Mouse (Mus musculus) hindbrain, embryonic 14.5 days (tissue): Measurements from ENCODE around the gene Tuba4a. TPM values are rescaled to one million over a fixed set of nuclear protein-coding genes. Genes with fewer than 3 reads are reported as not detected.

ENCODE experiments used
- ATAC-seq: fragments of 200-750 bp; cut with Nextera tagmentation; 2 replicates; pipeline ENCODE4 v1.8.0; 2017; ENCODE audit warnings: moderate number of reproducible peaks, mild to moderate bottlenecking, moderate TSS enrichment, moderate library complexity; ENCODE audit not compliant: low FRiP score
- DNase-seq: peaks from one replicate; pipeline ENCODE4 v3.0.0-alpha.2; 2015; ENCODE audit warnings: low spot score
- H3K27ac ChIP-seq: fragments of 300-500 bp; sonication (generic); 2 replicates; pipeline ENCODE4 v1.5.1; 2014; ENCODE audit warnings: mild to moderate bottlenecking, moderate library complexity
- H3K27me3 ChIP-seq: fragments of 300-500 bp; sonication (generic); 2 replicates; pipeline ENCODE4 v1.6.1; 2014; ENCODE audit warnings: mild to moderate bottlenecking, low read length, mixed read lengths; ENCODE audit not compliant: control insufficient read depth, insufficient read depth
- H3K36me3 ChIP-seq: fragments of 300-500 bp; sonication (generic); replicated peaks from 2 replicates; pipeline ENCODE4 v1.6.1; 2014; ENCODE audit not compliant: control insufficient read depth, insufficient read depth
- H3K4me1 ChIP-seq: fragments of 300-500 bp; sonication (generic); replicated peaks from 2 replicates; pipeline ENCODE4 v1.6.1; 2014; ENCODE audit warnings: antibody characterized with exemption, low read length, mixed read lengths; ENCODE audit not compliant: control insufficient read depth, insufficient read depth
- H3K4me2 ChIP-seq: fragments of 300-500 bp; sonication (generic); replicated peaks from 2 replicates; pipeline ENCODE4 v1.6.1; 2014; ENCODE audit warnings: mild to moderate bottlenecking, moderate library complexity
- H3K4me3 ChIP-seq: fragments of 300-500 bp; sonication (generic); replicated peaks from 2 replicates; pipeline ENCODE4 v1.5.1; 2014; ENCODE audit warnings: mild to moderate bottlenecking, low read length
- H3K9ac ChIP-seq: fragments of 300-500 bp; sonication (generic); 2 replicates; pipeline ENCODE4 v1.6.1; 2014
- H3K9me3 ChIP-seq: fragments of 300-500 bp; sonication (generic); 2 replicates; pipeline ENCODE4 v1.6.1; 2016; ENCODE audit warnings: low read length; ENCODE audit not compliant: control insufficient read depth
- WGBS: fragments of 180-500 bp; shearing (Covaris S2); extraction: QIAGEN DNeasy Blood & Tissue Kit; methylation state at CpG from one replicate; pipeline ENCODE4 v1.1.7; 2014; 5-methylcytosine and 5-hydroxymethylcytosine counted together
- polyA plus RNA-seq: library from polyadenylated mRNA; unstranded; fragments of >200 nt; fragmentation: Nextera tagmentation; extraction: Ambion mirVana; gene quantifications from 2 replicates; pipeline ENCODE4 v1.2.1, GENCODE M21; 2014

Gene Tuba4a
- polyA plus RNA-seq, 1 experiment from 2014 or later, result 13.8 TPM

DNA sequence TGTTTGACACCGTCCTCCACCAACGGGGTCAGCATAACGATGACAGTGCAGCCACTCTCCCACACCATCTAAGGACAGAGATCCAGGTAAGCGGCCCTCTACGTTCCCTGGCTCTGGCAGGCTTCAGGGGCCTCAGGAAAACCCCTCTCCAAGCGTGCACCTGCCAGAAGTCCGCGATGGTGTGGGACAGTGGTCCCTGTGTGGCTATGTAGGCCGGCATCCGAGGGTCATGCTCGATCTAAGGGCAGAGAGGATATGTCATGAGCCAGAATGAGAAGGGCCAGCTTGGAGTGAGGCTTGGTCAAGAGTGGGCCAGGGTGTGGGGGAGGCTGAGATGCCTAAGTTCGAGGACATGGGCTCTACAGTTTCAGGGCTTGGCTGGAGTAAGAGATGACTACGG is 32.6 kb upstream of the Tuba4a start:
- H3K9ac ChIP-seq, result no peak overlapping the region
- no peak overlapping the region for H3K27ac ChIP-seq
- H3K27me3 ChIP-seq, result no peaks in the 10 kb centered on the region
- 0 out of 2 replicates have a peak, but pooled peaks cover 6% of the 10 kb centered on the region for H3K4me1 ChIP-seq
- DNase-seq, result no peak
- no peak overlapping the region for H3K4me2 ChIP-seq
- no peaks in the 10 kb centered on the region for H3K36me3 ChIP-seq
- no peak for ATAC-seq
- WGBS, result 73% methylated on average over 13 of the region's 13 CpGs
- no peaks in the 10 kb centered on the region for H3K9me3 ChIP-seq
- no peak overlapping the region for H3K4me3 ChIP-seq

DNA sequence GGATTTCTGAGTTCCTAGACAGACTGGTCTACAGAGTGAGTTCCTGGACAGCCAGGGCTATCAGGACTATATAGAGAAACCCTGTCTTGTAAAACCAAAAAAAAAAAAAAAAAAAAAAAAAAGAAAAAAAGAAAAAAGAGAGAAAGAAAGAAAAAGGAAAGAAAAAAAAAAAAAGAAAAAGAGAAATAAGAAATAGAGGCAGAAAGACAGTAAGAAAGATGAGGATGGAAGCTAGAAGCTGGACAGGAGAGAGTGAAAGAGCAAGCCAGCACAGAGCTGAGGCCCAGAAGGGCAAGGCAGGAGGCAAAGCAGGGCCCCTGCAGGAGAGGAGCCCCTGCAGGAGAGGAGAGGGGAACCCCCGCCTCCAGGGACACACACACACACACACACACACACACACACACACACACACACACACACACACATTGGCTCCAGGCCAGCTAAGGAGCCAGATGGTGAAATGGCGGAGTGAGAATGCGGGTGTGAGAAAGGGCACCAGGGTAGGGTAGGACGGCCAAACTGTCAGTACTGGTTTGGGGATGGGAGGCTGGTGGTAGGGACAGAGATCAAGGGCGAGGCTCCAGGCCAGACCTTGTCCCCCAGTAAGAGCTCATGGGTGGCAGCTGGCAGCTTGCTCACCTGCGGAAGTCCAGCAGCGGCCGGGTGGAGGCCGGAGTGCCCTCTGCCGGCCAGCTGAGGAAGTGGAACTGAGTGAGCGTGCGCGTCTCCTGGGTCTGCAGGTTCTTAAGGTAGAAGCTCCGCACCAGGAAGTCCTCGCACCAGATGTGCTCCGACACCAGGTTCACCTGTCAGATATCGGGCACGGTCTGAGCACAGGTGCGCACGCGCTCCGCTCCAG is 31.7 kb upstream of the Tuba4a start:
- H3K4me3 ChIP-seq, result no peak overlapping the region; the same call in 1 of the 2 replicates
- DNase-seq, result peak; percentile 73
- no peaks in the 10 kb centered on the region for H3K27me3 ChIP-seq
- H3K9ac ChIP-seq, result 0 out of 2 replicates have a peak overlapping the region, but pooled peaks have one; percentile 25
- no peaks in the 10 kb centered on the region for H3K9me3 ChIP-seq
- H3K27ac ChIP-seq, result no peak overlapping the region
- H3K36me3 ChIP-seq, result no peaks in the 10 kb centered on the region; the same call in 1 of the 2 replicates
- H3K4me2 ChIP-seq, result peak overlapping the region; percentile 40
- ATAC-seq, result peak; percentile 45
- H3K4me1 ChIP-seq, result 0 out of 2 replicates have a peak, but pooled peaks cover 6% of the 10 kb centered on the region
- WGBS, result 3% methylated on average over 22 of the region's 22 CpGs

DNA sequence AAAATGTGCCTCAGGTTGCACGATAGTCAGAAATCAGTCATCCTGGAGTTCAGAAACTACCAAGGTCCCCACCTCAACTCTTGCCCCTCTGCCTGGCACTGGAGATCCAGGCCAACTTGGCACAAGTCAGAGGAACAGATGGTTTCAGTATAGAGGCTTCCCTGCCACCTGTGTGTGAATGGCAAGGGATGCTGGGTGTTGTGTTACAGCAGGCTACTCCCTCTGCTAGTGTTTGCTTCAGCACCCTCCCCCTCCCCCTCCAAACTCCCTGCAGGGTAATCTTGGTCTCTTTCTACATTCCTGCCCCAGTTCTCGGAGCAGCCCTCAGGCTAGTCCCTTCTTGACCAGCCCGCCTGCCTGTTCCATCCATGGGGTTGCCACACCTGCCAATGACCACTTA is 30.8 kb upstream of the Tuba4a start:
- 67% methylated on average over 3 of the region's 3 CpGs for WGBS
- Histone ChIP-seq H3K4me2 (no peak overlapping the region), H3K4me1 (0 out of 2 replicates have a peak, but pooled peaks cover 6% of the 10 kb centered on the region), H3K4me3 (no peak overlapping the region), H3K27ac (no peak overlapping the region), H3K36me3 (no peaks in the 10 kb centered on the region; the same call in 1 of the 2 replicates), H3K9ac (no peak overlapping the region), H3K27me3 (no peaks in the 10 kb centered on the region), H3K9me3 (no peaks in the 10 kb centered on the region)
- ATAC-seq (no peak), DNase-seq (no peak)

GRCm38 (mm10) chr1:75248041-75248772 is 28.5 kb upstream of the Tuba4a start:
- H3K27me3 ChIP-seq, result no peaks in the 10 kb centered on the region
- H3K4me3 ChIP-seq, result no peak overlapping the region
- ATAC-seq (no peak; the same call in 1 of the 2 replicates), DNase-seq (no peak)
- WGBS, result 58% methylated on average over 9 of the region's 9 CpGs
- H3K36me3 ChIP-seq, result peaks cover 6% of the 10 kb centered on the region
- no peak overlapping the region for H3K9ac ChIP-seq
- H3K4me2 ChIP-seq, result no peak overlapping the region
- H3K27ac ChIP-seq, result no peak overlapping the region
- no peaks in the 10 kb centered on the region for H3K9me3 ChIP-seq
- 0 out of 2 replicates have a peak, but pooled peaks cover 6% of the 10 kb centered on the region for H3K4me1 ChIP-seq

- DNase-seq (no peak), ATAC-seq (no peak)
- H3K9ac ChIP-seq, result no peak overlapping the region; the same call in 1 of the 2 replicates
- H3K27me3 ChIP-seq, result no peaks in the 10 kb centered on the region
- no peak overlapping the region for H3K4me3 ChIP-seq
- 0 out of 2 replicates have a peak, but pooled peaks cover 6% of the 10 kb centered on the region for H3K4me1 ChIP-seq
- H3K9me3 ChIP-seq, result no peaks in the 10 kb centered on the region
- 85% methylated on average over 16 of the region's 16 CpGs for WGBS
- H3K36me3 ChIP-seq, result peaks cover 6% of the 10 kb centered on the region
- no peak overlapping the region for H3K27ac ChIP-seq
- no peak overlapping the region for H3K4me2 ChIP-seq
These were observed 27.6 kb upstream of the Tuba4a start for GRCm38 (mm10) chr1:75247071-75247930.

DNA sequence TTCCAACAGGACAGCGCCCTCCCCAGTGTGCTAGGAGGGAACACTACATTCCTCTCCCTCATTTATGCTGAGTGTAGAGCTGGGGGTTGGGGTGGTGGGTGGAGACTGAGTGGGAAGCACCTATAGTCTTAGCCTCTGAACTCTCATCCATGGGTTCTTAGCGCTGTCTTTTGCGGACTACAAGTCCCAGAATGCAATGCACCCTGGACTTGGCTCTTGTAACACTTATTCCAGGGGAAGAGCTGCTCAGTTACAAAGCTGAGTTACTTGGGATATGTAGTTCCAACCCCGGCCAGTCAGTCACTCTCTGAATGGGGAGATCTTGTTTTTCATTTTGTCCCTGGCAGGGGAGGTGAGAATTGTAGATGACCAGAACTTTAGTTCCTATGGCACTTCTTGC is 25.2 kb upstream of the Tuba4a start:
- Histone ChIP-seq H3K4me2 (no peak overlapping the region), H3K36me3 (peaks cover 22% of the 10 kb centered on the region), H3K27me3 (no peaks in the 10 kb centered on the region), H3K4me3 (no peak overlapping the region), H3K9ac (no peak overlapping the region), H3K27ac (no peak overlapping the region; the same call in 1 of the 2 replicates), H3K9me3 (no peaks in the 10 kb centered on the region), H3K4me1 (no peaks in the 10 kb centered on the region)
- DNase-seq, result peak; percentile 70
- 20% methylated on average over 4 of the region's 4 CpGs for WGBS
- peak; percentile 64; the same call in 1 of the 2 replicates for ATAC-seq

DNA sequence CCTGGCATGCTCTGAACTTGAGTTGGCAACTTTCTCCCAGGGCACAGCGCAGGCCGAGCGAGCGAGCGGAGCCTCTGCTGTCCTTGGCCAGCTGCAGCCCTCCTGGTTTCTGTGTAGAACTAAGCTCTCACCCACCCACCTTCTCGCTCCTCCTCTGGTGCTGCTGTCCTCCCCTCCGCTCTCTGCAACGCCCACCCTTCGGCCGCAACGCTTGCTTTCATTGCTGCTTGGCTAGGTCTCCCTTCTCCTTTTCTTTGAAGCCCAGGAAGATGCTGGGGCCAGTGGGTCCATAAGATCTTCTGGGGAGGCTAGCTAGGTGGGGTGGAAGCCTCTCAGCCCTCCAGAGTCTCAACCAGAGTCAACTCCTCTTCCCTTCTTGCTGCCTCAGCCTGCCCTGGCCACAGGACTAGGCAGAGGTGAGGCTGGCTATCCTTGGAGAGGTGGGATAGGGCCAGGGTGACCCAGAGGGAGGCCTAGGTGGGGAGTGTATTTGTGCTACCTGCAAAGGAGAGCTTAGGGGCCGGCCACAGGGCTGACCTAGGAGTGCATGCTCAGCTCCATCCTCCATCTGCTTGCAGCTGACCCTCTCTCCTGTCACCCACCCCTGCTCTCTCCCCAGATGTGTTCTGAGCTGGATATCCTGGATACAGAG is 24.6 kb upstream of the Tuba4a start:
- H3K27ac ChIP-seq, result no peak overlapping the region
- H3K36me3 ChIP-seq, result peaks cover 26% of the 10 kb centered on the region
- H3K9ac ChIP-seq, result no peak overlapping the region
- WGBS, result 85% methylated on average over 12 of the region's 12 CpGs
- H3K4me1 ChIP-seq, result no peaks in the 10 kb centered on the region
- ATAC-seq, result peak; percentile 4; the same call in 1 of the 2 replicates
- no peak overlapping the region for H3K4me3 ChIP-seq
- DNase-seq, result no peak
- H3K9me3 ChIP-seq, result no peaks in the 10 kb centered on the region
- H3K27me3 ChIP-seq, result no peaks in the 10 kb centered on the region
- no peak overlapping the region for H3K4me2 ChIP-seq

DNA sequence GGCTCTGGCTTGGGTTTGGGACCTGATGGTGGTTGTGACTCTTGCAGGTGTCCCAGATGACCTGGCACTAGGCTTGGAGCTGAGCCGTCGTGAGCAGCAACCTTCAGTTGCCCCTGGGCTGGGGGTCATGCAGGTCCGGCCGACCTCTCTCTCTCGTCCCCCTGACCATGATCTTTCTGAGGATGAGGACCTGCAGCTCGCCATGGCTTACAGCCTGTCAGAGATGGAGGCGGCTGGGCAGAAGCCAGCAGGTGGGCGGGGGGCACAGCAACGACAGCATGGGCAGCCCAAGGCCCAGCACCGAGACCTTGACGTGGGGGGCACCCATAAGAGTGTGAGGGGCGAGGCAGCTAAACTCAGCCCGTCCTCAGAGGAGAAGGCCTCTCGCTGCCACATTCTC is 23.7 kb upstream of the Tuba4a start:
- Histone ChIP-seq H3K27ac (no peak overlapping the region), H3K9me3 (no peaks in the 10 kb centered on the region), H3K36me3 (peaks cover 30% of the 10 kb centered on the region), H3K4me3 (no peak overlapping the region), H3K9ac (no peak overlapping the region), H3K4me1 (no peaks in the 10 kb centered on the region), H3K27me3 (no peaks in the 10 kb centered on the region), H3K4me2 (no peak overlapping the region)
- DNase-seq (no peak), ATAC-seq (no peak)
- 90% methylated on average over 14 of the region's 14 CpGs for WGBS
